Mouse (Mus musculus) gastrocnemius, adult 18-20 months (tissue): ENCODE results near the gene Clec4b1. TPM values are rescaled to one million over a fixed set of nuclear protein-coding genes. Genes with fewer than 3 reads are reported as not detected.
"Not testable (repeated sequence)": the region's sequence is repeated elsewhere in the genome, so short reads cannot be mapped to it uniquely, and the experiment has no call there.

Source experiments
- DNase-seq: peaks from one replicate; pipeline ENCODE4 v3.0.0; 2021; ENCODE audit warnings: low spot score
- long read RNA-seq, 2 experiments: library from polyadenylated mRNA; stranded (forward); transcript quantifications; one replicate each; pipeline ENCODE4 v2.0.0; 2021
- total RNA-seq, 2 experiments: library from RNA; stranded (reverse); gene quantifications; 2 replicates each; pipeline ENCODE4 v1.2.3; 2021

The Clec4b1 gene
- total RNA-seq = not detected
- long read RNA-seq, experiment 1, partial matches to known transcripts = 0 of 1 reads
- long read RNA-seq, experiment 1, other reads (novel, unspliced or antisense) = 0 of 1 reads
- long read RNA-seq, experiment 2 = 0 reads

DNA sequence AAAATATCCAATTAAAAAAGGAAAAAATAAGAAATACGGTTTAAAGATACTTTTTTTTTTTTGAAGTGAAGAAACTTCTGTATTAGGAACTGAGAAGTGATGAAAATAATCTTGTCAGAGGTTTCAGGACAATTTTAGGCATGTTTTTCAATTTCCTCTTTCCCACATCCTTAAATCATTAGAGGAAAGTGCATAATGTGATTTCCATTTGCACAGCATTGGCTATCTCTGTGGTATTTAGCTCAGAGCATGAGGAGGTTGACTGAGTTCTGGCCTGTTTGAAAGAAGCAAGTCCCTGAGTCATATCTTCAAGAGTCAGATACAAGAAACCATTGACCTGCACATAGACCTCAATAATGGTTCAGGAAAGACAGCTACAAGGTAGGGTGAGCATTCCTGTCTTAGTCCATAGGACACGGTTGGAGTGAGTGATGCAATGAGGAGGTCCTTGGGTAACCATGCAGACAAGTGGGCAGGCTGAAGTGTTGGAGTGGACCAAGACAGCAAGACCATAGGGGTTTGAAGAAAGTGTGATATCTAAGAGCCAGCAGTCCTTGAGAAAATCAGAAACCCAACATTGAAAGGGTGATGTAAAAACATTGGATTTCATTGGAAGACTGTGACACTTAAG, at the start of gene Clec4b1:
Gene Clec4b1 (plus strand): TSS at position 221 of the 631 bp plus-strand sequence.
- no peak for DNase-seq

DNA sequence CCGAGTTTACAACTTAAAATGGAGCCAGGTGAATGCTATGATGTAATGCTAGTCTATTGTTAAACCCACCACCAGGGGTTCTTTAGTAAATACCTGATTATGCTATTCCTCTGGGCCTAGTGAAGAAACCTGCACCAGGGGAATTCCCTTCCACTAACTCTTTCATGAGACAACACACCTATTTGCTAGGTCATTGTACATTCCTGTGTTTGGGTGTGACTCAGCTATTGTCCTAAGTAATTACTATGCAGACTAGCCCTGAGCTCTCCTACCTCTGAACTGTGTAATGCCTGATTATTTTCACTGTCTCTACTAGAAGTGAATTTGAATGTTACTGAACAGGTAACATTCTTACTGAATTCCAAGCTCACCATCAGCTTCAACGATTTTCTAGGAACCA, 45.1 kb upstream of the Clec4b1 start:
- DNase-seq = not testable (repeated sequence)

DNA sequence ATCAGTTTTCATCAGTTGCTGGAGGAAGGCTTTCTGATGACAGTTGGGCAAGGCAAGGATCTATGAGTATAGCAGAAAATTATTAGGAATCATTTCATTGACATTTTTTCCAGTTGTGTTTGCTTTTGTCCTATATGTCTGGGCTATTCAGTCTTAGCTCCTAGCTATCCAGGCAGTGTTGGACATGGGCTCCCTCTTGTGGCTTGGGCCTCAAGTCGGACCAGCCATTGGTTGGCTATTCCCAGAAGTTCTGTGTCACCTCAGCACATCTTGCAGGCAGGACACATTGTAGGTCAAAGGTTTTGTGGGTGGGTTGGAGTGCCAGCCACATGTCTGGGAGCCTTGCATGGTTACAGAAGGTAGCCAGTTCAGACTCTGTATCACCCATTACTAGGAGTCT, 44.2 kb upstream of the Clec4b1 start:
- DNase-seq = no peak

DNA sequence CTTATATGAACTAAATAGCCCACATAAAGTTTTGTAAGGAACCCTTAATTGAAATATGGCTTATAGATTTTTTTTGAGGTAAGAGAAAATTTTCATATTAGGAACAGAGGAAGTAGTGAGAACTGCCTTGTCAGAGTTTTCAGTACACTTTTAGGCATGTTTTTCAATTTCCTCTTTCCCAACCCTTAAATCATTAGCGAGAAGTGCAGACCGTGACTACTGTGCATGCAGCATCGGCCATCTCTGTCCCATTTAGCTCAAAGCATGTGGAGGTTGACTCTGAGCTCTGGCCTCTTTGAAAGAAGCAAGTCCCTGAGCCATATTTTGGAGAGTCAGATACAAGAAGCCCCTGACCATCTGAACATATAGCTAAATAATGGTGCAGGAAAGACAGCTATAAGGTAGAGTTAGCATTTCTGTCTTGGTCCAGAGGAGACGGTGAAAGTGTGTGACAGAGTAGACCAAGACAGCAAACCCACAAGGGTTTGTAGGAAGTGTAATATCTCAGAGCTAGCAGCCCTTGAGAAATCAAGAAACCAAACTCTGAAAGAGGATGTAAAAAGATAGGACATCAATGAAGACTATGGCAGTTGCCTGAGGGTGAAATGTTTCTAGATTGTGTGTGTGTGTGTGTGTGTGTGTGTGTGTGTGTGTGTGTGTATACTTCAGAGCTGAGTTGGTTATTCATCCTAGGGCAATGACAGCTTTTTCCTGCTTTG, 45.5 kb downstream of the Clec4b1 start:
- DNase-seq = no peak

DNA sequence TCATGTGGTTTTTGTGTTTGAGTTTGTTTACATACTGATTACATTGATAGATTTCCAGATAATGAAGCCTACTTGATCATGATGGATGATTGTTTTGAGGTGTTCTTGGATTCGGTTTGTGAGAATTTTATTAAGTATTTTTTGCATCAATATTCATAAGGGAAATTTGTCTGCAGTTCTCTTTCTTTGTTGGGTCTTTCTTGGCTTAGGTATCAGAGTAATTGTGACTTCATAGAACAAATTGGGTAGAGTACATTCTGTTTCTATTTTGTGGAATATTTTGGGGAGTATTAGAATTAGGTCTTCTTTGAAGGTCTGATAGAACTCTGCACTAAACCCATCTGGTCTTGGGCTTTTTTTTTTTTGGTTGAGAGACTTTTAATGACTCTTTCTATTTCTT, 56.4 kb downstream of the Clec4b1 start, which contains the start of gene Clec4a2:
Gene Clec4a2 (plus strand): TSS at position 301 of the 400 bp plus-strand sequence.
- not testable (repeated sequence) for DNase-seq

Other genes with a start within 250 kb of the Clec4b1 start
- gene Slc2a3, start 248.3 kb upstream of the Clec4b1 start, total RNA-seq = 1 to 10 TPM; 5.0 to 7.1 TPM
- 10 to 100 TPM; 26.2 to 29.3 TPM for gene Foxj2, start 230.0 kb upstream of the Clec4b1 start, total RNA-seq
- under 1 TPM; 0.34 to 0.62 TPM for gene C3ar1, start 193.8 kb upstream of the Clec4b1 start, total RNA-seq
- gene Necap1, start 175.5 kb upstream of the Clec4b1 start, total RNA-seq = 10 to 100 TPM; 11.8 to 16.8 TPM
- 1 to 10 TPM; 1.2 to 1.5 TPM for gene Clec4a1, start 128.1 kb upstream of the Clec4b1 start, total RNA-seq
- gene Clec4a3, start 97.4 kb upstream of the Clec4b1 start, total RNA-seq = under 1 TPM; 0.81 to 0.89 TPM
- not detected for gene Clec4a4, start 59.6 kb upstream of the Clec4b1 start, total RNA-seq
- 1 to 10 TPM in 1 of 2 experiments, under 1 TPM in 1; 0.59 to 1.7 TPM for gene Clec4a2, start 56.5 kb downstream of the Clec4b1 start, total RNA-seq
- gene Clec4b2, start 122.9 kb downstream of the Clec4b1 start, total RNA-seq = not detected
- gene Clec4n, start 179.9 kb downstream of the Clec4b1 start, total RNA-seq = under 1 TPM in 1 of 2 experiments, not detected in 1; 0.32 TPM
- gene Clec4d, start 212.1 kb downstream of the Clec4b1 start, total RNA-seq = not detected
- gene Clec4e, start 239.9 kb downstream of the Clec4b1 start, total RNA-seq = not detected